Comparison of ENCODE assay signal across 17 mouse cellular contexts in genomic region chr10:78630194-78630593, GRCm38 (mm10). TPM values are rescaled to one million over a fixed set of nuclear protein-coding genes. Genes with fewer than 3 reads are reported as not detected.
DNase-seq lines count a peak whose midpoint lies in the region; ATAC-seq and TF ChIP-seq lines count a peak whose summit lies in the region.
"Had no signal": no experiment of that assay in that cellular context is flagged by ENCODE, and none has a peak within 500 bp of the region (broad histone marks: within the 10 kb centered on the region; RNA-seq: fewer than 3 reads in every experiment).

No protein-coding gene starts in this region.

- H3K4me1 ChIP-seq in hindbrain, postnatal 0 days (ENCODE audit: insufficient read depth, low read length), result no peaks in the 10 kb centered on the region
- no peaks in the 10 kb centered on the region for H3K4me1 ChIP-seq in hindbrain, embryonic 12.5 days
- H3K4me1 ChIP-seq in liver, embryonic 12.5 days, result no peaks in the 10 kb centered on the region
- H3K4me1 ChIP-seq in kidney, embryonic 14.5 days (ENCODE audit: control insufficient read depth, insufficient read depth, low read length), result no peaks in the 10 kb centered on the region
- H3K4me1 ChIP-seq: heart, embryonic 15.5 days had no signal

- ATAC-seq in hindbrain, postnatal 0 days, result no peak
- ATAC-seq in hindbrain, embryonic 12.5 days (ENCODE audit: low FRiP score), result no peak
- ATAC-seq in cerebellum, adult (ENCODE audit: insufficient number of reproducible peaks, low FRiP score, low TSS enrichment), result peak; percentile 74; the same call in 1 of the 2 replicates
- ATAC-seq in liver, embryonic 12.5 days, result no peak
- no peak for ATAC-seq in kidney, embryonic 14.5 days (ENCODE audit: low FRiP score, low TSS enrichment)

- TF ChIP-seq CTCF in hindbrain, postnatal 0 days (IDR thresholded peaks at IDR 0.05; ENCODE audit: low read depth), result no peak

- H3K27ac ChIP-seq in hindbrain, postnatal 0 days, result no peak overlapping the region
- H3K27ac ChIP-seq in hindbrain, embryonic 12.5 days, result no peak overlapping the region
- H3K27ac ChIP-seq in liver, embryonic 12.5 days, result no peak overlapping the region
- no peak overlapping the region for H3K27ac ChIP-seq in kidney, embryonic 14.5 days (ENCODE audit: low read depth, low read length)
- H3K27ac ChIP-seq: heart, embryonic 15.5 days had no signal

- no peaks in the 10 kb centered on the region for H3K36me3 ChIP-seq in hindbrain, postnatal 0 days (ENCODE audit: insufficient read depth, low read length)
- H3K36me3 ChIP-seq in hindbrain, embryonic 12.5 days, result no peaks in the 10 kb centered on the region
- no peaks in the 10 kb centered on the region for H3K36me3 ChIP-seq in liver, embryonic 12.5 days
- H3K36me3 ChIP-seq in kidney, embryonic 14.5 days (ENCODE audit: control insufficient read depth, insufficient read depth, low read length), result no peaks in the 10 kb centered on the region
- H3K36me3 ChIP-seq: heart, embryonic 15.5 days had no signal

- peak; percentile 57 for DNase-seq in hindbrain, postnatal 0 days (ENCODE audit: low spot score)
- peak; percentile 55 for DNase-seq in cerebellum, adult 9-11 months
- peak; percentile 53 for DNase-seq in layer of hippocampus, adult 9-11 months
- no peak for DNase-seq in lung, adult 18-20 months
- DNase-seq: kidney, postnatal 36 days; spleen, adult 18-20 months had no signal

- 74% methylated on average over 4 of the region's 4 CpGs for WGBS in hindbrain, postnatal 0 days
- 79% methylated on average over 4 of the region's 4 CpGs for WGBS in hindbrain, embryonic 12.5 days
- 57% methylated on average over 4 of the region's 4 CpGs for WGBS in liver, embryonic 12.5 days (ENCODE audit: insufficient replicate concordance)
- 79% methylated on average over 4 of the region's 4 CpGs for WGBS in kidney, embryonic 14.5 days

- no peak overlapping the region for H3K4me2 ChIP-seq in hindbrain, postnatal 0 days (ENCODE audit: low read depth, low read length)
- H3K4me2 ChIP-seq in hindbrain, embryonic 12.5 days (replicated peaks), result no peak overlapping the region
- H3K4me2 ChIP-seq in liver, embryonic 12.5 days, result no peak overlapping the region
- H3K4me2 ChIP-seq in kidney, embryonic 14.5 days (replicated peaks; ENCODE audit: low read depth, low read length), result no peak overlapping the region
- H3K4me2 ChIP-seq: heart, embryonic 15.5 days had no signal

- no peaks in the 10 kb centered on the region for H3K27me3 ChIP-seq in hindbrain, postnatal 0 days (ENCODE audit: insufficient read depth, low read length)
- H3K27me3 ChIP-seq in hindbrain, embryonic 12.5 days, result no peaks in the 10 kb centered on the region
- H3K27me3 ChIP-seq in liver, embryonic 12.5 days (replicated peaks), result no peaks in the 10 kb centered on the region
- no peaks in the 10 kb centered on the region for H3K27me3 ChIP-seq in kidney, embryonic 14.5 days (ENCODE audit: control insufficient read depth, insufficient read depth, low read length)
- H3K27me3 ChIP-seq: heart, embryonic 15.5 days had no signal

- no peak overlapping the region for H3K9ac ChIP-seq in hindbrain, postnatal 0 days (replicated peaks; ENCODE audit: low read length)
- no peak overlapping the region for H3K9ac ChIP-seq in hindbrain, embryonic 12.5 days
- H3K9ac ChIP-seq in liver, embryonic 12.5 days, result no peak overlapping the region
- no peak overlapping the region for H3K9ac ChIP-seq in kidney, embryonic 14.5 days (ENCODE audit: low read depth, low read length)
- H3K9ac ChIP-seq: heart, embryonic 15.5 days had no signal

- no peaks in the 10 kb centered on the region for H3K9me3 ChIP-seq in hindbrain, postnatal 0 days (ENCODE audit: low read length)
- no peaks in the 10 kb centered on the region for H3K9me3 ChIP-seq in hindbrain, embryonic 12.5 days (replicated peaks)
- H3K9me3 ChIP-seq in liver, embryonic 12.5 days (replicated peaks), result no peaks in the 10 kb centered on the region
- no peaks in the 10 kb centered on the region for H3K9me3 ChIP-seq in kidney, embryonic 14.5 days (ENCODE audit: control insufficient read depth, low read length)
- H3K9me3 ChIP-seq: heart, embryonic 15.5 days had no signal

- no peak overlapping the region for H3K4me3 ChIP-seq in hindbrain, postnatal 0 days (ENCODE audit: low read length)
- no peak overlapping the region for H3K4me3 ChIP-seq in hindbrain, embryonic 12.5 days
- H3K4me3 ChIP-seq in liver, embryonic 12.5 days, result no peak overlapping the region
- no peak overlapping the region for H3K4me3 ChIP-seq in kidney, embryonic 14.5 days (ENCODE audit: low read length)
- H3K4me3 ChIP-seq: heart, embryonic 15.5 days; myocyte had no signal

RNA-seq across cellular contexts. Expression of gene Olfr1357, which starts 12.3 kb away (rescaled TPM):
- total RNA-seq in hindbrain, postnatal 0 days (2014; rRNA removed), result not detected in 2 replicates
- not detected in 2 replicates for polyA plus RNA-seq in hindbrain, postnatal 0 days (2015; fragmentation: Nextera tagmentation; extraction: Ambion mirVana)
- polyA plus RNA-seq in hindbrain, embryonic 12.5 days (2016; fragmentation: Nextera tagmentation; extraction: Ambion mirVana), result not detected in 2 replicates
- not detected in 2 replicates for polyA plus RNA-seq in liver, embryonic 12.5 days (2016; fragmentation: Nextera tagmentation; extraction: Ambion mirVana)
- not detected in 2 replicates for polyA plus RNA-seq in kidney, embryonic 14.5 days (2014; fragmentation: Nextera tagmentation; extraction: Ambion mirVana)
- total RNA-seq: gastrocnemius, postnatal 4 days; megakaryocyte-erythroid progenitor cell, adult 5-6 weeks had no signal
- polyA plus RNA-seq: heart, embryonic 15.5 days; limb, embryonic 14.5 days; lung, embryonic 16.5 days; myocyte; testis, adult 2 months had no signal

RNA-seq across cellular contexts. Expression of gene Syde1, which starts 38.4 kb away (rescaled TPM):
- total RNA-seq in hindbrain, postnatal 0 days (2014; rRNA removed), result 5.6 and 7.2 TPM in 2 replicates
- polyA plus RNA-seq in hindbrain, postnatal 0 days (2015; fragmentation: Nextera tagmentation; extraction: Ambion mirVana), result 3.5 and 3.6 TPM in 2 replicates
- 9.2 and 10.8 TPM in 2 replicates for polyA plus RNA-seq in hindbrain, embryonic 12.5 days (2016; fragmentation: Nextera tagmentation; extraction: Ambion mirVana)
- polyA plus RNA-seq in liver, embryonic 12.5 days (2016; fragmentation: Nextera tagmentation; extraction: Ambion mirVana), result 3.0 and 3.1 TPM in 2 replicates
- 16.8 and 18.0 TPM in 2 replicates for polyA plus RNA-seq in kidney, embryonic 14.5 days (2014; fragmentation: Nextera tagmentation; extraction: Ambion mirVana)
- total RNA-seq: megakaryocyte-erythroid progenitor cell, adult 5-6 weeks had no signal

RNA-seq across cellular contexts. Expression of gene Ilvbl, which starts 56.0 kb away (rescaled TPM):
- total RNA-seq in hindbrain, postnatal 0 days (2014; rRNA removed), result 59.1 and 66.2 TPM in 2 replicates
- polyA plus RNA-seq in hindbrain, postnatal 0 days (2015; fragmentation: Nextera tagmentation; extraction: Ambion mirVana), result 83.6 and 86.4 TPM in 2 replicates
- 45.0 and 51.6 TPM in 2 replicates for polyA plus RNA-seq in hindbrain, embryonic 12.5 days (2016; fragmentation: Nextera tagmentation; extraction: Ambion mirVana)
- polyA plus RNA-seq in liver, embryonic 12.5 days (2016; fragmentation: Nextera tagmentation; extraction: Ambion mirVana), result 15.8 and 21.1 TPM in 2 replicates
- 32.3 and 34.0 TPM in 2 replicates for polyA plus RNA-seq in kidney, embryonic 14.5 days (2014; fragmentation: Nextera tagmentation; extraction: Ambion mirVana)

Comparison
In these comparisons a context has a peak if more than half of its experiments do, and no peak if none do; other contexts are left out.
1. DNase-seq: peak in hindbrain, postnatal 0 days (single experiment), cerebellum, adult 9-11 months (single experiment) and layer of hippocampus, adult 9-11 months (single experiment); none in lung, adult 18-20 months (0 of 2).